20 mouse cellular contexts compared by ENCODE assay signal in genomic region chr17:10327584-10328210, GRCm38 (mm10). TPM values are rescaled to one million over a fixed set of nuclear protein-coding genes. Genes with fewer than 3 reads are reported as not detected.
DNase-seq lines count a peak whose midpoint lies in the region; ATAC-seq and TF ChIP-seq lines count a peak whose summit lies in the region.
"Had no signal": no experiment of that assay in that cellular context is flagged by ENCODE, and none has a peak within 500 bp of the region (broad histone marks: within the 10 kb centered on the region; RNA-seq: fewer than 3 reads in every experiment).

No protein-coding gene starts in this region.

- no peak overlapping the region for H3K4me2 ChIP-seq in heart, embryonic 15.5 days
- H3K4me2 ChIP-seq in myocyte (ENCODE audit: low read depth), result peak overlapping the region; percentile 32
- H3K4me2 ChIP-seq: embryonic facial prominence, embryonic 12.5 days; forebrain, embryonic 13.5 days; hindbrain, embryonic 13.5 days; limb, embryonic 15.5 days; liver, embryonic 15.5 days; neural tube, embryonic 12.5 days had no signal

- TF ChIP-seq CTCF in heart, adult 2 months (IDR thresholded peaks at IDR 0.05), result no peak
- no peak for TF ChIP-seq CTCF in lung, adult 2 months (IDR thresholded peaks at IDR 0.05; ENCODE audit: insufficient read depth, low read length)

- no peaks in the 10 kb centered on the region for H3K79me2 ChIP-seq in heart, adult 2 months (replicated peaks; ENCODE audit: control insufficient read depth, insufficient read depth, low read length)
- no peaks in the 10 kb centered on the region for H3K79me2 ChIP-seq in myocyte (ENCODE audit: control insufficient read depth, insufficient read depth)

- peak overlapping the region; percentile 74; the same call in 1 of the 2 replicates for H3K27ac ChIP-seq in heart, adult 2 months
- H3K27ac ChIP-seq in heart, embryonic 15.5 days, result peak overlapping the region; percentile 71
- H3K27ac ChIP-seq: embryonic facial prominence, embryonic 12.5 days; forebrain, embryonic 13.5 days; hindbrain, embryonic 13.5 days; limb, embryonic 15.5 days; liver, embryonic 15.5 days; neural tube, embryonic 12.5 days had no signal

- no peaks in the 10 kb centered on the region for H3K27me3 ChIP-seq in heart, adult 2 months (ENCODE audit: control insufficient read depth, insufficient read depth, low read length)
- no peaks in the 10 kb centered on the region for H3K27me3 ChIP-seq in heart, embryonic 15.5 days
- H3K27me3 ChIP-seq in myocyte (ENCODE audit: control insufficient read depth, insufficient read depth, insufficient read length), result no peaks in the 10 kb centered on the region
- H3K27me3 ChIP-seq: embryonic facial prominence, embryonic 12.5 days; forebrain, embryonic 13.5 days; hindbrain, embryonic 13.5 days; limb, embryonic 15.5 days; liver, embryonic 15.5 days; neural tube, embryonic 12.5 days had no signal

- intact Hi-C loops in heart, adult 2 months (cut with DNase I), result loop anchor here (10.0 kb wide), 1 partner anchor 1647 kb away; no protein-coding TSS in a partner anchor
- intact Hi-C loops in heart, postnatal 36 days (cut with DNase I), result loop anchor here (2.0 kb wide), 1 partner anchor 31 kb away; no protein-coding TSS in a partner anchor

- H3K9me3 ChIP-seq in heart, embryonic 15.5 days (replicated peaks), result no peaks in the 10 kb centered on the region
- H3K9me3 ChIP-seq: embryonic facial prominence, embryonic 12.5 days; hindbrain, embryonic 13.5 days; limb, embryonic 15.5 days; liver, embryonic 15.5 days; neural tube, embryonic 12.5 days had no signal

- H3K4me3 ChIP-seq in heart, adult 2 months, result no peak overlapping the region
- no peak overlapping the region for H3K4me3 ChIP-seq in heart, embryonic 15.5 days
- H3K4me3 ChIP-seq in lung, adult 2 months (replicated peaks; ENCODE audit: extremely low read depth, low read depth, low read length), result no peak overlapping the region
- no peak overlapping the region for H3K4me3 ChIP-seq in myocyte
- H3K4me3 ChIP-seq: embryonic facial prominence, embryonic 12.5 days; forebrain, embryonic 13.5 days; hindbrain, embryonic 13.5 days; limb, embryonic 15.5 days; liver, embryonic 15.5 days; neural tube, embryonic 12.5 days had no signal

- no peak overlapping the region for H3ac ChIP-seq in myocyte (ENCODE audit: control insufficient read depth, insufficient read length)

- no peaks in the 10 kb centered on the region; the same call in none of the 2 replicates for H3K36me3 ChIP-seq in heart, adult 2 months (ENCODE audit: control insufficient read depth, insufficient read depth, low read length)
- no peaks in the 10 kb centered on the region for H3K36me3 ChIP-seq in heart, embryonic 15.5 days
- no peaks in the 10 kb centered on the region for H3K36me3 ChIP-seq in myocyte (ENCODE audit: control insufficient read depth, insufficient read depth)
- H3K36me3 ChIP-seq: embryonic facial prominence, embryonic 12.5 days; limb, embryonic 15.5 days; liver, embryonic 15.5 days; neural tube, embryonic 12.5 days had no signal

- peaks cover 7% of the 10 kb centered on the region for H3K4me1 ChIP-seq in heart, adult 2 months (ENCODE audit: control insufficient read depth, insufficient read depth, low read length)
- peaks cover 34% of the 10 kb centered on the region for H3K4me1 ChIP-seq in heart, embryonic 15.5 days (replicated peaks)
- peaks cover 8% of the 10 kb centered on the region; the same call in 1 of the 2 replicates for H3K4me1 ChIP-seq in lung, adult 2 months (ENCODE audit: control insufficient read depth, insufficient read depth, low read length)
- H3K4me1 ChIP-seq: limb, embryonic 15.5 days; neural tube, embryonic 12.5 days had no signal

- no peak for ATAC-seq in heart, embryonic 15.5 days (replicated peaks; ENCODE audit: insufficient number of reproducible peaks, insufficient read depth, low FRiP score, low read depth)
- ATAC-seq: forebrain, embryonic 13.5 days had no signal

- no peak for TF ChIP-seq POLR2A in heart, adult 2 months (IDR thresholded peaks at IDR 0.05; ENCODE audit: insufficient read depth, low read depth, low read length)
- TF ChIP-seq POLR2A in lung, adult 2 months (IDR thresholded peaks at IDR 0.05; ENCODE audit: borderline replicate concordance, extremely low read depth, low read depth, low read length), result no peak
- TF ChIP-seq POLR2A in myocyte (IDR thresholded peaks at IDR 0.05; ENCODE audit: insufficient read length, low read depth), result no peak

- 72% methylated on average over 5 of the region's 5 CpGs for WGBS in heart, adult 2 months
- WGBS in heart, embryonic 15.5 days, result 63% methylated on average over 5 of the region's 5 CpGs
- WGBS in lung, adult 2 months, result 79% methylated on average over 5 of the region's 5 CpGs

- TF ChIP-seq EP300 in heart, adult 2 months (IDR thresholded peaks at IDR 0.05; ENCODE audit: insufficient read depth, low read depth, low read length), result no peak

- peak in 1 of 2 experiments; percentile 3 for DNase-seq in heart, adult 2 months
- no peak for DNase-seq in heart, adult 8-10 months (ENCODE audit: low spot score)
- DNase-seq in heart, postnatal 36 days, result no peak
- peak; percentile 1 for DNase-seq in lung, adult 2 months
- no peak for DNase-seq in lung, postnatal 25 days (ENCODE audit: low spot score)
- no peak for DNase-seq in cerebellum, postnatal 10 days
- DNase-seq: adrenal gland, postnatal 25 days; cerebellum, adult 9-11 months; kidney, adult 2 months; kidney, postnatal 10 days; midbrain, embryonic 14.5 days; right cerebral cortex, postnatal 14 days had no signal

- no peak overlapping the region for H3K9ac ChIP-seq in heart, adult 2 months (ENCODE audit: low read depth, low read length)
- H3K9ac ChIP-seq in heart, embryonic 15.5 days, result no peak overlapping the region
- H3K9ac ChIP-seq: embryonic facial prominence, embryonic 12.5 days; forebrain, embryonic 13.5 days; hindbrain, embryonic 13.5 days; limb, embryonic 15.5 days; liver, embryonic 15.5 days; neural tube, embryonic 12.5 days had no signal

TF ChIP-seq in myocyte, 11 proteins besides CTCF, POLR2A, EP300 and RAD21:
- TF ChIP-seq SRF (IDR thresholded peaks at IDR 0.05; ENCODE audit: control insufficient read depth, insufficient read length, low read depth) (no peak), E2F4 (IDR thresholded peaks at IDR 0.05; ENCODE audit: insufficient read depth) (no peak), TCF12 (IDR thresholded peaks at IDR 0.05; ENCODE audit: insufficient read depth, poor library complexity, severe bottlenecking) (no peak), MYOD1 (IDR thresholded peaks at IDR 0.05; ENCODE audit: control insufficient read depth in 1 of 3, insufficient read length in 2 of 3, low read depth in 2 of 3) (no peak), CEBPB (IDR thresholded peaks at IDR 0.05; ENCODE audit: insufficient read depth, poor library complexity, severe bottlenecking) (no peak), USF1 (IDR thresholded peaks at IDR 0.05; ENCODE audit: low read depth) (no peak), TCF3 (IDR thresholded peaks at IDR 0.05; ENCODE audit: insufficient read length, low read depth) (no peak), POLR2AphosphoS2 (IDR thresholded peaks at IDR 0.05; ENCODE audit: insufficient read length, low read depth) (no peak)

RNA-seq across cellular contexts. Expression of gene Qk, which starts 8.0 kb away (rescaled TPM):
- total RNA-seq in heart, adult 2 months (2021), result 100 to 1,000 TPM; 469 to 514 TPM
- 342 and 549 TPM in 2 replicates for polyA plus RNA-seq in heart, adult 2 months (2012; rRNA removed)
- total RNA-seq in heart, adult 8-10 months (2022), result 100 to 1,000 TPM; 453 to 510 (median 503) TPM
- polyA plus RNA-seq in heart, embryonic 15.5 days (2015; fragmentation: Nextera tagmentation; extraction: Ambion mirVana), result 34.3 and 43.3 TPM in 2 replicates
- total RNA-seq in heart, postnatal 36 days (2021), result 100 to 1,000 TPM; 419 to 431 TPM
- polyA plus RNA-seq in lung, adult 2 months (2012; rRNA removed), result 381 and 394 TPM in 2 replicates
- 85.6 TPM for polyA plus RNA-seq in myocyte (2012; fragmentation: generic; extraction: Trizol)
